14 mouse cellular contexts compared by ENCODE assay signal in genomic region chr1:137966151-137966836, GRCm38 (mm10).
DNase-seq lines count a peak whose midpoint lies in the region; ATAC-seq and TF ChIP-seq lines count a peak whose summit lies in the region.
"Had no signal": no experiment of that assay in that cellular context is flagged by ENCODE, and none has a peak within 500 bp of the region (broad histone marks: within the 10 kb centered on the region; RNA-seq: fewer than 3 reads in every experiment).

No protein-coding gene starts in this region.

- H3K9ac ChIP-seq in forebrain, embryonic 12.5 days: no peak overlapping the region
- H3K9ac ChIP-seq in forebrain, embryonic 11.5 days (ENCODE audit: low read length): no peak overlapping the region
- no peak overlapping the region for H3K9ac ChIP-seq in midbrain, embryonic 16.5 days (ENCODE audit: low read depth, low read length)
- no peak overlapping the region for H3K9ac ChIP-seq in intestine, embryonic 16.5 days (ENCODE audit: low read depth, low read length)
- H3K9ac ChIP-seq: limb, embryonic 15.5 days had no signal

- DNase-seq in forebrain, embryonic 11.5 days (ENCODE audit: low spot score): no peak
- peak; percentile 69 for DNase-seq in brain, adult 2 months (ENCODE audit: low read depth, low spot score)
- peak; percentile 32 to 46 for DNase-seq in left cerebral cortex, adult 18-20 months (ENCODE audit: low spot score in 2 of 2)
- no peak for DNase-seq in lung, adult 2 months
- DNase-seq in thymus, adult 18-20 months: no peak
- DNase-seq: gastrocnemius, adult 2 months; kidney, adult 2 months; lung, postnatal 10 days had no signal

- TF ChIP-seq POLR2A in lung, adult 2 months (IDR thresholded peaks at IDR 0.05; ENCODE audit: borderline replicate concordance, extremely low read depth, low read depth, low read length): no peak

- H3K9me3 ChIP-seq in forebrain, embryonic 12.5 days: no peaks in the 10 kb centered on the region
- no peaks in the 10 kb centered on the region for H3K9me3 ChIP-seq in forebrain, embryonic 11.5 days (ENCODE audit: control insufficient read depth, low read length)
- H3K9me3 ChIP-seq in midbrain, embryonic 16.5 days (replicated peaks; ENCODE audit: control insufficient read depth, low read length, poor library complexity, severe bottlenecking): no peaks in the 10 kb centered on the region
- H3K9me3 ChIP-seq in intestine, embryonic 16.5 days (ENCODE audit: control insufficient read depth, low read length): no peaks in the 10 kb centered on the region
- H3K9me3 ChIP-seq: limb, embryonic 15.5 days had no signal

- no peak overlapping the region for H3K4me3 ChIP-seq in forebrain, embryonic 12.5 days (replicated peaks)
- H3K4me3 ChIP-seq in forebrain, embryonic 11.5 days (ENCODE audit: low read depth, low read length): no peak overlapping the region
- no peak overlapping the region for H3K4me3 ChIP-seq in midbrain, embryonic 16.5 days (ENCODE audit: low read depth, low read length)
- H3K4me3 ChIP-seq in lung, adult 2 months (replicated peaks; ENCODE audit: extremely low read depth, low read depth, low read length): no peak overlapping the region
- H3K4me3 ChIP-seq in intestine, embryonic 16.5 days (ENCODE audit: low read length): no peak overlapping the region
- H3K4me3 ChIP-seq: gastrocnemius, adult 2 months; limb, embryonic 15.5 days; myocyte had no signal

- no peak overlapping the region for H3K4me2 ChIP-seq in forebrain, embryonic 12.5 days
- H3K4me2 ChIP-seq in forebrain, embryonic 11.5 days (ENCODE audit: low read depth, low read length, severe bottlenecking): no peak overlapping the region
- 0 out of 2 replicates have a peak overlapping the region, but pooled peaks have one; percentile 6 for H3K4me2 ChIP-seq in midbrain, embryonic 16.5 days (ENCODE audit: low read length)
- H3K4me2 ChIP-seq in intestine, embryonic 16.5 days (ENCODE audit: low read depth, low read length): no peak overlapping the region
- H3K4me2 ChIP-seq: limb, embryonic 15.5 days had no signal

- peaks cover 20% of the 10 kb centered on the region for H3K36me3 ChIP-seq in forebrain, embryonic 12.5 days (replicated peaks)
- H3K36me3 ChIP-seq in forebrain, embryonic 11.5 days (ENCODE audit: control insufficient read depth, insufficient read depth, low read length): no peaks in the 10 kb centered on the region; the same call in 1 of the 2 replicates
- 0 out of 2 replicates have a peak, but pooled peaks cover 4% of the 10 kb centered on the region for H3K36me3 ChIP-seq in midbrain, embryonic 16.5 days (ENCODE audit: control insufficient read depth, insufficient read depth, low read length)
- 0 out of 2 replicates have a peak, but pooled peaks cover 3% of the 10 kb centered on the region for H3K36me3 ChIP-seq in intestine, embryonic 16.5 days (ENCODE audit: control insufficient read depth, insufficient read depth, low read length)
- H3K36me3 ChIP-seq: G1E had no signal

- no peak for TF ChIP-seq CTCF in lung, adult 2 months (IDR thresholded peaks at IDR 0.05; ENCODE audit: insufficient read depth, low read length)

- peak overlapping the region; percentile 59 for H3K27ac ChIP-seq in forebrain, embryonic 12.5 days
- H3K27ac ChIP-seq in forebrain, embryonic 11.5 days (ENCODE audit: low read depth, low read length): no peak overlapping the region
- H3K27ac ChIP-seq in midbrain, embryonic 16.5 days (ENCODE audit: low read length): peak overlapping the region; percentile 73
- H3K27ac ChIP-seq in intestine, embryonic 16.5 days (ENCODE audit: low read length): no peak overlapping the region
- H3K27ac ChIP-seq: gastrocnemius, adult 2 months; limb, embryonic 15.5 days had no signal

- H3K27me3 ChIP-seq in forebrain, embryonic 12.5 days: no peaks in the 10 kb centered on the region
- H3K27me3 ChIP-seq in forebrain, embryonic 11.5 days (ENCODE audit: control insufficient read depth, insufficient read depth, low read length): no peaks in the 10 kb centered on the region
- H3K27me3 ChIP-seq in midbrain, embryonic 16.5 days (ENCODE audit: control insufficient read depth, insufficient read depth, low read depth, low read length): no peaks in the 10 kb centered on the region
- no peaks in the 10 kb centered on the region for H3K27me3 ChIP-seq in intestine, embryonic 16.5 days (replicated peaks; ENCODE audit: control insufficient read depth, insufficient read depth, low read length)
- H3K27me3 ChIP-seq: limb, embryonic 15.5 days had no signal

- ATAC-seq in forebrain, embryonic 12.5 days (ENCODE audit: low FRiP score): no peak; the same call in 1 of the 2 replicates
- no peak for ATAC-seq in forebrain, embryonic 11.5 days (replicated peaks; ENCODE audit: low FRiP score)
- ATAC-seq in midbrain, embryonic 16.5 days: peak; percentile 79
- no peak for ATAC-seq in intestine, embryonic 16.5 days

- WGBS in forebrain, embryonic 12.5 days: 60% methylated on average over 16 of the region's 16 CpGs
- WGBS in forebrain, embryonic 11.5 days: 80% methylated on average over 16 of the region's 16 CpGs
- WGBS in midbrain, embryonic 16.5 days: 30% methylated on average over 16 of the region's 16 CpGs
- 81% methylated on average over 16 of the region's 16 CpGs for WGBS in lung, adult 2 months
- WGBS in intestine, embryonic 16.5 days: 63% methylated on average over 16 of the region's 16 CpGs

- H3K4me1 ChIP-seq in forebrain, embryonic 12.5 days: peaks cover 5% of the 10 kb centered on the region
- H3K4me1 ChIP-seq in forebrain, embryonic 11.5 days (replicated peaks; ENCODE audit: control insufficient read depth, insufficient read depth, low read length): no peaks in the 10 kb centered on the region
- peaks cover 7% of the 10 kb centered on the region; the same call in 1 of the 2 replicates for H3K4me1 ChIP-seq in midbrain, embryonic 16.5 days (ENCODE audit: control insufficient read depth, insufficient read depth, low read length)
- H3K4me1 ChIP-seq in lung, adult 2 months (ENCODE audit: control insufficient read depth, insufficient read depth, low read length): no peaks in the 10 kb centered on the region
- no peaks in the 10 kb centered on the region for H3K4me1 ChIP-seq in intestine, embryonic 16.5 days (ENCODE audit: control insufficient read depth, insufficient read depth, low read length)
- H3K4me1 ChIP-seq: limb, embryonic 15.5 days had no signal

Comparison
In these comparisons a context has a peak if more than half of its experiments do, and no peak if none do; other contexts are left out.
1. H3K27ac ChIP-seq: peak in forebrain, embryonic 12.5 days (single experiment) and midbrain, embryonic 16.5 days (single experiment); none in forebrain, embryonic 11.5 days (single experiment) and intestine, embryonic 16.5 days (single experiment).
2. DNase-seq: peak in brain, adult 2 months (single experiment) and left cerebral cortex, adult 18-20 months (2 of 2); none in forebrain, embryonic 11.5 days (single experiment), lung, adult 2 months (single experiment) and thymus, adult 18-20 months (0 of 2).